Mouse (Mus musculus): ENCODE results near the gene AU022252. TPM values are rescaled to one million over a fixed set of nuclear protein-coding genes. Genes with fewer than 3 reads are reported as not detected.
"Not testable (repeated sequence)": the region's sequence is repeated elsewhere in the genome, so short reads cannot be mapped to it uniquely, and the experiment has no call there.

AU022252 gene
- total RNA-seq (2015) (2.1 and 4.5 TPM in 2 replicates), total RNA-seq (2017) (2.9 and 6.6 TPM in 2 replicates)

DNA sequence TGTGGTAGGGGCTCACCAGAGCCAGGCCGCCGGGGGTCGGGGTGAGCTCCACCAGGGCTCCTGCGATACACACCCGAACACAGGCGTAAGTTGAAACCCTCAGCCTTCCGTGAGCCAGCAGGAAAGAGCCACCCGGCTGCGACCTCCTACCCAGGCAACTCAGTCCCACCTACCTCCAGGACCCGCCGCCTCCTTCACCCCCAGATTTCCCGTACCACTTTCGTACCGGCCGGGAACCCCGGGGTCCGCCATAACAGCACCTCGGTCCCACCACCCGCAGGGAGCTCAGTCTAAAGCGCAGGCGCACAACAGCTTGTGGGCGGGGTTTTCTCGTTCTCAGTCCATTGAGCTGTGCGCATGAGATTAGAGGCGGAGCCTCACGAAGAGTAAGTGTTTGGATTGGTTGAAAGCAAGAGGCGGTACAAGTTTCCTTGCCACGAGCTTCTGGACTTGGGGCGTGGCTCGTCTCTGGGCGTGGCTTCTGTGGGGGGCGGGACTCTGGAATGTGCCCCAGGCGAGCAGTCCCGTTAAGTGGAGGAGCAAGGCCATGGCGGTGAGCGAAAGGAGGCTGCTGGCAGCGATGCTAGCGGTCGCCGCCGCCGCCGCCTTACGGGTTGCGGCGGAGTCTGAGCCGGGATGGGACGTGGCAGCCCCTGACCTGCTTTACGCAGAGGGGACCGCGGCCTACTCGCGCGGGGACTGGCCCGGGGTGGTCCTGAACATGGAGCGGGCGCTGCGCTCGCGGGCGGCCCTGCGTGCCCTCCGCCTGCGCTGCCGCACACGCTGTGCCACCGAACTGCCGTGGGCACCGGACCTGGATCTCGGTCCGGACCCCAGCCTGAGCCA lies at the start of gene AU022252, which contains the start of gene P3h1:
AU022252 (minus strand) TSS at position 303 of the 846 bp plus-strand sequence.
P3h1 (plus strand) TSS at position 506 of the 846 bp plus-strand sequence.
- ATAC-seq (ENCODE audit: poor library complexity, severe bottlenecking), result peak; percentile 94

DNA sequence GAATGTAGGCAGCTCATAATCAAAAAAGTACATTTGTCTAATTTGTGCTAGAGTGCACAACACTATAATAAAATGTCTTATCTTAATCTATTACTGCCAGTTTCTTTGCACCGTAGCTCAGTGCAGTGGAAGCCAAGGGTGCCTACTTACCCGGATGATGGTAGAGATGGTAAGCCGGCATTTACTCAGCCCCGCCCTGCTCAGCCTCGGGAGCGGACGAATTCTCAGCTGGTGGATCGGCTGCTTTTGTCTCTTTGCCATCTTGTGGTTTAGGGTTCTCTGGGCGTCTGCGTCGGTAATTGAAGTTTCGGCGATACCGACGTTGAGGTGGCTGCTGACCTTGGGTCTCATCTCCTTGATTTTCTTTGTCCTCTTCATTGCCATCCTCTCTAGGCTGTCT lies 46.3 kb upstream of the AU022252 start:
- ATAC-seq (ENCODE audit: poor library complexity, severe bottlenecking), result not testable (repeated sequence)

DNA sequence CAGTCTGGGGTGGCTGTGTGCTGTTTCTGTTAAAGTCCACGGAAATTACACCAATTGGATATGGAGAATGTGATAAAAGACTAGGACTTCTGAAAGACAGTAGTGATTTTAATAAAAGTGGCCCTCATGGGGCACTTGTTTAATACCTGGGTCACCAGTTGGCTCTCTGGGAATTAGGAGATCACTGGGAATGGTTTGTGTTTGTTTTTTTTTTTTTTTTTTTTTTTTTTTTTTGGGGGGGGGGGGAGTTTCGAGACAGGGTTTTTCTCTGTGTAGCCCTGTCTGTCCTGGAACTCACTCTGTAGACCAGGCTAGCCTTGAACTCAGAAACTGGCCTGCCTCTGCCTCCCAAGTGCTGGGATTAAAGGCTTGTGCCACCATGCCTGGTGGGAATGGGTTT lies 43.2 kb upstream of the AU022252 start:
- no peak for ATAC-seq (ENCODE audit: poor library complexity, severe bottlenecking)

DNA sequence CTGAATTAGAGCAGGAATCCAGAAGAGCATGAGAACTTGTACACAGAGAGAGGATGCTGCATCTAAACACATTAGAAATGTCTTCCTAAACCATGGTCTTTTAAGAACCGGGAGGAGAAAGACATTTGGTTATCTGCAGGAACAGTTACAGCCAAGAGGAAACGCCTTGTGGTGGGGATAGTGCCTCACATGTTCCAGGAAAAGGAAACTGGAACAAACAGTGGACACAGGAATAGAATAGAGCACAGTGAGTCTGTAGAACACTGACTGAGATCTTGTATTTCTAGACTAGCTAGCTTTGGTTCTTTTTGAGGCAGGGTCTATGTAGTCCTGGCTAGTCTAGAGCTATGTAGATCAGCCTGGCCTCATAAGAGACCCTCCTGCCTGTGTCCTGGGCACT lies 42.7 kb upstream of the AU022252 start:
- ATAC-seq (ENCODE audit: poor library complexity, severe bottlenecking), result no peak

DNA sequence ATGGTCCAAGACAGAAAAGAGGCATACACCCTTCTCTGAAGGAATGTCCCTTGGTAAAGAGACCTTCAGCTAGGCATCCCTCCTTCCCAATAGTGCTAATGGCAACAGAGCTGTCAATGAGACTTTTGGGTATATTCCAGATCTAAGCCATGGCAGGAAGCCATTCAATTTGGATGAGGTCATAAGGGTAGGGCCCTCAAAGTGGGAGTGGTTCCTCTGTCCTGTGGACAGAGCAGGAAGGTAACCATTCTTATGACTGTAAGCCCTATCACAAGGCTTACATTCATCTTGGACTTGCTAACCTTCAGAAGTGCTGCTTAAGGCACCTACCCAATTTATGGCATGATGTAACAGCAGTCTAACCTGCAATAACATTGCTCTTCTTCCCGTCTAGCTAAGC lies 42.1 kb upstream of the AU022252 start:
- ATAC-seq (ENCODE audit: poor library complexity, severe bottlenecking), result no peak

DNA sequence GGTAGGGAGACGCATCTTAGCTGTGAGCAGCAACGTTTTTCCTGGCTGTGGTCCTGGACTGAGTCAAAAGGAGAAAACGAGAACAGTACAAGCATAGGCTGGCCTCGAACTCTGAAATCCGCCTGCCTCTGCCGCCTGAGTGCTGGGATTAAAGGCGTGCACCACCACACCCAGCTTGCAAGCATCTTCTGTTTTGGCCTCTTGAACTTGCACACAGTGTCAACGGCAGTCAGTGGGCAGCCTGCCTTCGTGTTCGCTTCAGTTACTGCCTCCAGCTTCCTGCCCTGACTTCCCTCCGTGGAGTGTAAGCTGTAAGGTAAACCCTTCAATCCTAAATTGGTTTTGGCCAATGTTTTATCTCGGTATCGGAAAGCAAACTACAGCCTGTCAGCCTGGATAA lies 34.1 kb upstream of the AU022252 start:
- no peak for ATAC-seq (ENCODE audit: poor library complexity, severe bottlenecking)

DNA sequence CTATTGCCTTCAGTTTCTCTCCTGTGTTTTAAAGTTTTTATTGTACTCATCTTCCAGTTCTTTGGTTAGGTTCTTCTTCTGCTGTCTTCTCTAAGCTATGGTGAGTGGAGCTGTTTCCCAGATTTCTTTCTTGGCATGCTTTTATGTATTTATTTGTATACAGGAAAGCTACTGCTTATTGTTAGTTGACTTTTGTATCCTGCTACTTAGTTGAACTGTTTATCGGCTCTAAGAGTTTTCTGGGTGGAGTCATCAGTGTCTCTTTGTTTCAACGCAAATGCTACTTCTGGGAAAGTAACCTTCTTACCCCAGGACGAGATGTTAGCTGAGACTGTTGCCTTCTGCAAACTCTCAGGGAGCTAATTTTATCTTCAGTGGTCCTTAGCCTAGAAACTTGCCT lies 30.9 kb upstream of the AU022252 start:
- no peak for ATAC-seq (ENCODE audit: poor library complexity, severe bottlenecking)

DNA sequence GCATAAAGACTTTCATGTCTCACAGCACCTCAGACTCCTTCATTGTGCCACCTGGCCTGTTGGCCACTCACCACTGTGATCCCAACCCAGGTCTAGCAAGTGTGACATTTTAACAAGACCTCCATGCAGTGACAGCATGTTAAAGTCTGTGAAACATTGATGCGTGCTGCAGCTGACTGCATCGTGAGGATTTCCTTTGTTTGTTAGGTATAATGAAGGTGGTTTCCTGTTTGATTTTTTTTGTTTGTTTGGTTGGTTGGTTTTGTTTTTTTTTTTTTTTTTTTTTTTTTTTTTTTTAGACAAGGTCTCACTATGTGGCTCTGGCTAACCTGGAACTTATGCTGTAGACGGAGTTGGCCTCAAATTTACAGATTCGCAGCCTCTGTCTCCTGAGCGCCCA lies 30.0 kb upstream of the AU022252 start:
- no peak for ATAC-seq (ENCODE audit: poor library complexity, severe bottlenecking)

DNA sequence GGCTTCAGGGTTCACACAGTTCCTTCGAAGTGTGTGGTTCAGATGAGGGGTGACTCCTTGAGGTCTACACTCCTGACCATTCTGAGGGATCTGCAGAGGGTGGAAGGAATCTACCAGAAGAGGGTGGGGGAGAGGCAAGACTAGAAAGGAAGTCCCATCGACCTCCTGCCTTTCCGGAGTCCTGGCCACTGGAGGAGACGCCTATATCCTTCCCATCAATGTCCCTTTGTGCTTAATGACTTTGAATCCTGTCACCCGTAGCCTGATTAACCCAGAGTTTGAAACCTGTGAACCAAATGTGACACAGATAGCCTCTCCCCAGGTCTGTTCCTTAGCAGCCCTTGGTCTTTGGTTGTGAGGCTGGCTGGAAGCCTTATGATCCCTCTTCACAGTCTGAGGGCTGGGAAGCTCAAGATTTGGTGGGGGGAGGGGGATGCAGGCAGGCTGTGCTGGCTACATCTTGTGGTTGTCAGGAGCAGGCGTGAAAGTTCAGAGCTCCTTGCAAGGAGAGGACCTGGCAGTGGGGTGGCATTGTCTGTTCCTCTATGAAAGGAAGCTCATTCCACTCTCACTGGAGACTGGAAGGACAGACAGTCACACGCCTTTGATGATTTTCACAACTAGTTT lies 28.7 kb upstream of the AU022252 start:
- ATAC-seq (ENCODE audit: poor library complexity, severe bottlenecking), result no peak

DNA sequence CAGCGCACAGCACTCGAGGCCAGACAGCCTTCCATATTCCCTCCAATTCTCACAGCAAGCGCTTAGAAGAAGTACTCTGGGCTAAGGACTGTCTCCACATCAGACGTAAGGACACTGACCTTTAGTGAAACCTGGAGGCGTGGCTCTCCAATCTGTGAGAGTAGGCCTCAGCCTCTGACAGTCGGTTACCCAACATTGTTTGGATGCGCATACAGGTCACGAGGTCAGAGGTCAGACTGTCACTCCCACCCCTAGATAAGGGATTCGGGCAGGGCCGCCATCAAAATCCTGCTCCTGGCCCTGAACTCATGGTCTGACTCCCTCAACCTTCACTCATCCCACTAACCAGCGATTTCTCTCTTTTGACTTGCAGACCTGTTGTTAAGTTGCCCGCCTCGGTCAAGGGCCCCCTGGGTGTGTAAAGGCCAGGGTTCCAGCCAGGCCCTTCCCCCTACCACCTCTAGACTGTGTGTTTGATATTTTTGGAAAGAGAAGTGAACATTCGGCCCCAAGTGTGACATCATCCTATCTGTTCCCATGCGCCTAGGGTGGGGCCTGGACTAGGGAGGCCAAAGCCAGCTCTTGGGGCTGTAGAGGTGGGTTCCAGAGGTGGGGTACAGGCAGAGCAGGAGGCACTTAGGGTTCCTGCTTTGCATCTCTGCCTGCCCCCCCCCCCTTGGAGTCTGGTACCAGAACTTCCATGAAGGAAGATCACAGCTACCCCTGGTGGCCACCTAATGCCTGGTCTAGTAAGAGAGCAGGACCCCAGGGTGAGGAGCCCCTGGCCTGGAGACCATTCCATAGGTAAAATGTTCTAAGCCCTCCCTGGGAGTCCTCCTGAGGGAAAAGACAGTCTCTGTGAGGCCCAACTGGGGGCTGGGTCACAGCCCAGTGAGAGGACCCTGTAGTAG lies 27.1 kb upstream of the AU022252 start:
- no peak for ATAC-seq (ENCODE audit: poor library complexity, severe bottlenecking)

DNA sequence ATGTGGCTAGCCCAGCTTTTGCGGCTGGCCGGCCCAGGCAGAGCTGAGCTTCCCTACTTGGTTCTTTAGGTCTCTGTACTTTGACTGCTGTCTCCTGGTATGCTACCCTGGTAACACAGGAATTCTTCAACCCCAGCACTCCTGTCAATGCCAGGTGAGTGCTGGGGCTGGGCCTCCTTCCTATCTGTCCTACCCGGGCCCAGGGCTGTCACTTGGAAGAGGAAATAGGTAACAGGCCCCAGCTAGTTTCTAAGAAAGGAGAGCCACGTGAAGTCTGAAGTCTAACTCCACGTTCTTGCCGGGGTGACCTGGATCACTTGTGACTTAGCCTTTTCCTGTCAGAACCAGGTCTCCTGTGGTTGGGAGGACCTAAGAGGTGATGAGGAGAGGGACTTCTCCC lies 24.6 kb upstream of the AU022252 start:
- no peak for ATAC-seq (ENCODE audit: poor library complexity, severe bottlenecking)

DNA sequence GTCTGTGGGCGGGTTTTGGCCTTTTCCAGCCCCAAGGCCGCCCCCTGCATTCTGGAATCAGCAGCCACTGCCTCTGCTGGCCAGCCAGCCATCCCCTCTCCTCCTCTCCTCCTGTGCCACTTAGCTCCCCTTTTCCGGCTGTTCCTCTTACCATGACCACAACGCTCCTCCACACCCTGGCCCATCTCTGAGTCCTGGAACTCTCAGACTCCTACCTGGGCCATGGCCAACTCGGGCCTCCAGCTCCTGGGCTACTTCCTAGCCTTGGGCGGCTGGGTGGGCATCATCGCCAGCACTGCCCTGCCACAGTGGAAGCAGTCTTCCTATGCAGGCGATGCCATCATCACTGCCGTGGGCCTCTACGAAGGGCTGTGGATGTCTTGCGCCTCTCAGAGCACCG lies 22.8 kb upstream of the AU022252 start, which contains the start of gene Cldn19:
Cldn19 (plus strand) TSS at position 64 of the 400 bp plus-strand sequence.
- ATAC-seq (ENCODE audit: poor library complexity, severe bottlenecking), result no peak

DNA sequence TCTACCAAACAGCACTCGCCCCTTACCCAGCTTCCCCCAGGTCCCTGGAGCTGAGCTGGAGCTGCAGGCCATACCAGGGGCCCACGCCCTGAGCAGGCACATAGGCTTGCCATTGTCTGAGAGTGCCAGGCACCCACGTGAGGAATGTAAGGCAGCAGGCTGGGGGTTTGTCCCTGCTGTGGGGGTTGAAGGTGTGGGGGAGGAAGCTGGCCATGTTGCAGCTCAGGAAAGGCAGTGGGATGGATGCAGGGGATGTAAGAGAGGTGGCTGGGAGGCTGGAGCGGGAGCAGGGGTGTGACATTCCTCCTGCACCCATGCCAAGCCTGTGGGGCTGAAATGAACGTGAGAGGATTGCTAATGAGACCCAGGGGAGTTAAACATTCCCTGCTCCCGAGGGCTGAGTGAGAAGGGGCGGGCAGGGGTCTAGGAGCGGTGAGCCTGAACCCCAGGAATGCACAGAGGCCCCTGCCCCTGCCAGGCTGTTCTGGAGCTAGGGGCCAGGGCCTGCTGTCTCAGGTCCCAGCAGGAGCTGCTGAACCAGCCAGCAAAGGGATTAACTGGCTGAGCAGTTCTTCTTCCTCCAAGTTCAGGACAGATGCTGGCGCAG lies 21.6 kb upstream of the AU022252 start:
- ATAC-seq (ENCODE audit: poor library complexity, severe bottlenecking), result no peak

DNA sequence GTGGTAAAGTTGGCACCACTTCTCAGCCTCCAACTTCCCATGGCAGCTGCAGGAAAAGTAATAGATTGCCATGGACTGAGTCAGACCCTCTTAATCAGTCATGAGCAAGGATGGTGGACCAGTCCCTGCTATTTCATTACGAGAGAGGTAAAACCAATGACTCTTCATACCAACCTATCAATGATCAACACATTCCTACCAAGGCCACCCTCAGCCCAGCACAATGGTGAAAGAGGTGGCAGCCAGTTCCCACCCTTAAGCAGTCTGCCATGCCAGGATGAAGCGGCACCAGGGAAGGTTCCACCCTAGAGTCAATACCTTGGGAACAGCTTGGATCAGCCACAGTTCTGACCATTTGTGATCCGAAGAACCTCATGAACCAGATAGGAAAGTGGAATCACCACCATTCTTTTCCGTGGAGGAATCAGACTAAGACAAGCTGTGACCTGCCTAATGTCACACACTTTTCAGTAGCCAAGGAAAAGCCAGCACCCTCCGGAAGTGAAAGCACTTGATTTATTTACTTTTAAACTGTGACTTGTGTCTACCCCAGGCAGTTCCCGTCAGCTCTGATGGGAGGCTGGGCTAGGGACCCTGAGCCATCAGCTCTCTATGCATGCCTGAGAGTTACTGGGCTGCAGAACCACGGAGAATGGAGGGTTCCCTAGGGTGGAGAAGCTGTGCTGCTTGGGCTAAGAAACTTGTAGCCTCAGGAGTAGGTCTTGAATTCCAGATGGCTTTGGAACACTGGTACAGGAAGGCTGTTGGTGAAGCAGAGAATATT lies 19.7 kb upstream of the AU022252 start:
- no peak for ATAC-seq (ENCODE audit: poor library complexity, severe bottlenecking)

DNA sequence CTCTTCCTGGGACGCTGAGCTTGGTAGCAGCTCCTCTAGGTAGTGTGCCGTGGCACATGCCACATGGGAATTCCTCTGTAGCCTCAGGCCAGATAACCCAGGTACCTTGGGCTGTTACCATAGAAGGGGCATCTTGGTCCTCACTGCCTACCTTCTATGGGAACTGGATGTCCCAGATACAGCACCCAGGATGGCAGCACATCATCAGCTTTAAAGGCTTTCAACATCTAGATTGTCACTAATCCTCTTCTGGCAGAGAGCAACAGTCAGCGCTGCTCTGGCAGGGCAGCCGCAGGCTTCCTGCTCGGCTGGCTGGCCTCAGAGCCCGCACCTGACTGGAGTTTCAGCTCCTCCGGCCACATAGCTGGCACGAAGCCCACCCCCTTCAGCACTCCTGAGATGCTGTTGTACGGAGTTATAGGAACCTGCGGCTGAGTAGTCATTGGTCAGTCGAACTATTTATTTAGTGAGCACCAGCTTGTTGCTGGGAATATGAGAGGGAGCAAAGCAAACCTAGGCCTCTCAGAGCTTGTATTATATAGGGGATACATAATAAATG lies 16.0 kb upstream of the AU022252 start:
- ATAC-seq (ENCODE audit: poor library complexity, severe bottlenecking), result no peak

DNA sequence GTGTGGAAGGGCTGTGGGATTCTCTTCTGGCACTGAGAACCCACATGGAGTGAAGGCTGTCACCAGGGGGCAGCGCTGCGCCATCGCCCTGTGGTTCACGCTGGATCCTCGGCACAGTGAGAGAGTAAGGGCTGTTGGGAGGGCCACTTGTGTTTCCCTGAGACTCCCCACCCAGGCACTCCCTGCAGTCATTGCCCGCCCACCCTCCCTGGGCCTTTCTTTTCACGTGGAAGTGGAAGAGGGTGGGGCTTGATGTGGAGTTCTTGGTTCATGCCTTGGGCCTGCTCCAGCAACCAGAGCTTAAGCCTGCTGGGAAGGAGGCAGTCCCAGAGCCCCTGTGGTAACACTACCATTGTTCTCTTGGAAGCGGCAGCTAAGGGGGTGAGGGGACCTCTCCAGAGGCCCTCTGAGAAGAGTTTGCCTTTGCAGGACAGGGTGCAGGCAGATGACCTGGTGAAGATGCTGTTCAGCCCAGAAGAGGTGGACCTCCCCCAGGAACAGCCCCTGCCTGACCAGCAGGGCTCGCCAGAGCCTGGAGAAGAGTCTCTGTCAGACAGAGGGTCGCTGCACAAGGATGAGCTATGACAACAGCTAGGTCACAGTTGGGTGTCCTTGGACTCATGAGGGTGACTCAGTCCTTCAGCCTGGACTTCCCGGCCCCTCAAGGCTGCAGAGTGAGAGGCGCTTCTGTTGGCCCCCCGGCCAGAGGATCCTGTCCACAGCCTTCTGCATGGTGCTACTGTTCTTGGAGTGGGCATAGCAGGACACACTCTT lies 15.1 kb upstream of the AU022252 start:
- peak; percentile 81 for ATAC-seq (ENCODE audit: poor library complexity, severe bottlenecking)

DNA sequence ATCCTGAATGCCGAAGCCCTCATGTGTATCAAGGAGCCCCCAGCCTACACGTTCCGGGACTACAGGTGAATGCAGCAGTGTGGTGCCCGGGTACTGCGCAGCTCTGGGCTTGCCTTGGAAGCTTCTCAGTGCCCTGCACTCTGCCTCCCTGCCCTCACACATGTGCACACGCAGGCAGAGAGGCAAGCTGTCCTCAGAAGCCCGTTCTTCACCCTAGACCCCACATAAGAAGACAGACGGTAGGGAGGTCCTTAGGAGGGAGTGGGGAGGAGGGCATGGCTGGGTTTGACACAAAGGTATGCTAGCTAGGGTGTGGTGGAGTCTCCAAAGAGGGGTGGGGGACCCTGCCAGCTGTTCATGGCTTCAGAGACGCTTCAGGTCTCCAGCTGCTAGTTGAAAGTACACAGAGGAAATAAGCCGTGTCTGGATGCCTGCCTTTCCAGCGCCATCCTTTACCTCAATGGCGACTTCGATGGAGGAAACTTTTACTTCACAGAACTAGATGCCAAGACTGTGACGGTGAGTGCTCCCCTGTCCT lies 14.2 kb upstream of the AU022252 start:
- no peak for ATAC-seq (ENCODE audit: poor library complexity, severe bottlenecking)

DNA sequence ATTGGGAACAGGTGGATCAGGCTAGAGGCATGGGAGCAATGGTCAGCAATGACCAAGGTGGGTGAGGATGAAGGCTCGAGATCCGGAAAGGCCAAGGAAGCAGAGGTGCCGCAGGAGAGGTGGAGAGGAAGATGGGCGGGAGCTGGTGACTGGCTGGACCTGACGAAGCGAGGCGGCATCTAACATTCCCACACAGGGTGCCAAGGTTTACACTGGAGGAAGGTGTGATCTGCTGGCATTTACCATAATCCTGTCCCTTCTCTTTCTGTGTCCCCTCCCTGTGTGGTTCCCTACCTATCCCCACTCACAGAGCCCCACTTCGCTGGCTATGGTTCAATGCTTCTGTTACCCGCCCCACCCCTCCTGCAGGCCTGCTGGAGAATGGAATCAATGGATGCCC lies 13.4 kb upstream of the AU022252 start:
- ATAC-seq (ENCODE audit: poor library complexity, severe bottlenecking), result no peak

DNA sequence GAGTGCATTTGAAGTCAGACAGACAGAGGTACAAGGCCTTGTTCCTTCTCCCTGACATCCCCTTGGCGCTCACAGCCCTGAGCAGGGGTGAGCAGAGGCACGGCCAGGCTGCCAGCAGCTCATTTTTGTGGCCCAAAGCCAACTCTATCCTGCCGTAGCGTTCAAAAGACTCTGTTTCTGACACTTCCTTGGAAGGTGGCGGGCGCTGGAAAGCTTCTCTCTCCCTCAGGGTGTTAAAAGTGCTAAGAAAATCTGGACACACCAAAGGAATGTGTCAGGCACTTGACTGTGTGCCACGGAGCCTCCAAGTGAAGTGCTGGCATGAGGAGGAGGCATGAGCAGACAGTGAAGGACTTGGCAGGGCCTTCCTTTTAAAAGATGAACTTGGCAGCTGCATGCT lies 13.0 kb upstream of the AU022252 start:
- no peak for ATAC-seq (ENCODE audit: poor library complexity, severe bottlenecking)
